Mouse (Mus musculus): ENCODE data around the gene Plekhg6.

Gene Plekhg6

DNA sequence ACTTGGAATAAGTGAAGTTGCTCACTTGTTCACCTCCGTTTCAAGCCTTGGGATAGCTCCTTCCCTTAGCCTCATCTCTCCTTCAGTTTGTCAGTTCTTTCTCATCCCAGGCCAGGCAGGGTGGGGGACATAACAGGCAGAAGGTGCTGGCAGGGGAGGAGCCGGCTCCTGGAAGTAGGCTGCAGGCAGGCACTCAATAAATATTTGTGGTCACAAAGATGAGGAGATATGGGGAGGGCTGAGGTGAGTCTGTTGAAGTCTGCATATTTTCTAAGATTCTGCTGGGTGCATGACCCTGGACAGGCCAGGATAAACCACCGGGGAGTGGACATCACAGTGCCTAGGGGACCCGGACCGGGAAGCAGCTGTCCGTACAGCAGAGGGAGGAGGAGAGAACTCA, 57.0 kb downstream of the Plekhg6 start:
- DNase-seq (ENCODE audit: low read depth) = no peak

DNA sequence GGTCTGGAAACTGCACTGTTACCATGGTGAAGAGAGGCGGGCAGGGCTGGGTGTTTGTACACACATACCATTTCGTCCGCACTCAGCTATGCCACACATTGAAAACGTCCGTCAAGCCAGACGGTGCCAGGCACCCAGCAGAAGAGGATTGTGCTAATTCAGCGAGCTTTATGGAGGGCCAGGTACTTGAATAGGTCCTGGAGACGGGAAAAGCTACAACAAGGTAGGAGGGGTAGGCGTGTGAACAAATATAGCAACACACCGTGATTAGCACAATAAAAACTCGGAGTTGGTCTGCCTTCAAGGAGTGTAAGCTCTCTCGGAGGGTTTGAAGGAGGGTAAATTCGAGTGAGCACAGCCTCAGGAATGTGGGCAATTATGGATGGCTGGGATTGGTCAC, 57.8 kb downstream of the Plekhg6 start:
- no peak for DNase-seq (ENCODE audit: low read depth)

DNA sequence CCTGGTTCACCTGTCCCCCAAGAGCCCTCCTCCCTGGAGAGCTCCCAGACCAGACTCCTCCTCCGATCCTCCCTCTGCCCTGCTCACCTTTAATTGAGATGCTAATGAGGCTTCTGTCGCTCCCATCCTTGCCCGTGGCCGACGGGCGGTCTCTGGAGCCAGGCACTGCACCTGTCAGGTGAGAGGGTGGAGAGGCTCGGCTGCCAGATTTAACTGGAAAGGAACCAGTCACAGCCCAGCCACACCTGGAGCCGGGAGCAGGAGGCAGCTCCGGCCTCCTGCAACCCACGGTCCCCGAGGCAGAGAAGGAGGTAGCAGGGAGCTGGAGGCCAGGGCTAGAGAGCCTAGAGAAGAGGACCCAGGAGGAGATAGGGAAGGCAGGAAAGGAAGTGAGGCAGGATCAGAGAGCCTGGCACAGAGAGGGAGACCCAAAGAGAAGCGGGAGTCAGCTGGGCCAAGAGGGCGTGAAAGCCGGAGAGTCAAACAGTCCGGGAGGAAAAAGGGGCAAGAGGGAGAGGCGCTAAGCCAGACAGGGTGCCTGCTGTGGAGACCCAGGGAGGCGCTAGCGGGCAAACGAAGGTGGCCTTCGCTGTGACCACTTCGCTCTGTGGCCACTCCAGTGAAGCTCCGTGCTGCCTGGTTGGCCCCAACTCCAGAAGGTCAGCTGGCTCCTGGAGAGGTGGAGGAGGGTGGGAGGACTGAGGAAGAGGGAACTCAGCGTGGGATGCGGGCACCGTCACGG, 59.3 kb downstream of the Plekhg6 start:
- no peak for DNase-seq (ENCODE audit: low read depth)

DNA sequence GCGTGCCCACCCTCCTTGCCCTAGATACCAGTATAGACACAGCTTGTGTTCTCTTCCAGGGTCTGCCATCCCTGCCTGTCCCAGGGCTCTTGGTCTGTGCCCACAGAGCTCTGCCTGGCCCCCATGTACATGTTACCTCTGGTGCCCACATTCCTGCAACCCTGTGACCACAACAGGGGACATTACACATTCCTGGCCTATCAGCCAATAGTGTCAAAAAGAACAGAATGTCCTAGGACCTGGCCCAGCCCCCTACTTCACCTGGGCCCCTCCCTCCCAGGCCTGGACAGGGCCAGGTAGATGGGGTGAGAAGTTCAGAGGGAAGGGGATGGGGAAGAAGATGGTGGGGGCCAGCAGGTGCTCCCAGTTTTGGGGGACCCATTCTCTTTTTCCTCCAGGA, 60.3 kb downstream of the Plekhg6 start, which contains the start of gene Scnn1a:
Scnn1a (plus strand) TSS at position 337 of the 400 bp plus-strand sequence.
- DNase-seq (ENCODE audit: low read depth) = no peak

DNA sequence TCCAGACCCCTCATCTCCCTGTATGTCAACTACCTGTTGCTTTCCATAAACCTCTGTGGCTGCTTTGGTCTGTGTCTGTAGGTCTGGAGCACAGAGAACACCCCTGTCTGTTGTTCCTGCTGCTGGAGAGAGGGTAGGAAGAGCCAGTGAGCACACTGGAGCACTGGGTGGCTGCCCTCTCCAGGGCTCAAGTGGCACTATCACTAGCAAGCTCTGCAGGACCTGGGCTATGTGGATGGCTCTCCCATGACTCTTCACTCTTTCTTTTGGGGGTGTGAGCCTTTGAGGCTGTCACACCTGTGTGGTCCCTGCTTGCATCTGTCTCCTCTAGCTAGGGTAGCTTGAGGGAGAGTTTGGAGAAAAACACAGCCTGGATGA, 60.7 kb downstream of the Plekhg6 start:
- DNase-seq (ENCODE audit: low read depth) = no peak

DNA sequence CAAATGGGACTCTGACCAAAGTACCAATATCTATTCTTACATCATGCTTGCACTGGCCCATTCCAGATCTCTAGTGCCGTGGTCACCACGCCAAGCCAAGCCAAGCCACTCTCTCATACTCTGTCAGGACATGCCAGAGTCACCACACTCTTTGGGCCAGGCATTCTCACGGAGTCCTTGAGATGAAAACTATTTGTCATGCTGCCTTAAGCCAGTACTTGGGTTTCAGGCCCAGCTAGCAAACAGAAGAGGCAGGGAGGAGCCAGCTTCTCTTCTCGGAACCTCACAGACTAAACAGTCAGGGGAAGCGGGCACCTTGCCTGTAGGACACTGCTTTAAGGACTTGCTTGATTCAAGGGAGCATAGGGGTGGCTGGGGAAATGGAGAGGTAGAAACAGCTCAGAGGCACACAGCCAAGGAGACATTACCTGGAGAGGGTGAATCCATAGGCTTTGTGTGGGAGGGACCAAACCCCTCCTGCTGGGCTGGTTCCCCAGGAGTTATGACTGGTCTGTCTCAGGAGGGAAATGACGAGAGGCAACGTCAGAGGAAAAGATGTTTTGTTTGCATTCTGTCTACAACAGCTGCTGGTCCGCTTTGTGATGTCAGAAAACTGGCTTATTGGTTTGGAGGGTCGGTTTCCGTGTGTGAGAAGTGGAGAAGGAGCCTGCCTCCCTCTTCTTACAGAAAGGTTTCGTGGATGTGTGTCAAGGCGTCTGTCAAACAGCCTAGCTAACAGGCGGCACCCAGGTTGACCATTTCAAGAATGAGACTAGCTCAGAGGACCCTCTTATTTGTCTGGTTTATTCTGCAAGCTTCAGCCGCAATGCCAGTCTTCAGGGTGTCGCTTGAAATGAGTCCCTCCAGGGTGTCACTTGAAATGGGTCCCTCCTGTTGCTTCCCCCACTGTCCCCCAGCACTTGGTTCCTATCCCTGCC, 61.3 kb downstream of the Plekhg6 start:
- peak; percentile 70 for DNase-seq (ENCODE audit: low read depth)

DNA sequence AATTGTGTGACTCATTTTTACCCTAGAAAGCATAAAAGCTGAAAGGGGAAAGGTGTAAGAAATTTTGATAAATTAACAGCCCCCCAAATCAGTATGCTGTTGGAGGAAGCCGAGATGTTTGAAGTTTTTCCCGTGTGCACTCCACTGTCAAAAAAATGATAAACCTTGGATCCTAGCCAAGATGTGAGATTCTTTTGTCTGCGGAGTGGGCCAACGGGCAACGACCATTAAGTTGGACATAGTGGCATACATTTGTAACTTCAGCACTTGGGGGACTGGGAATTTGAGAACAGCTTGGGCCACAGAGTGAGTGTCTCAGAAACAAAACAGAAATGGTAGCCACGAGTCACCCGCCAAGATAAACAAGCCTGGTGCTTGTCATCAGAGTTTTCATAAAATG, 63.5 kb downstream of the Plekhg6 start:
- DNase-seq (ENCODE audit: low read depth) = no peak

DNA sequence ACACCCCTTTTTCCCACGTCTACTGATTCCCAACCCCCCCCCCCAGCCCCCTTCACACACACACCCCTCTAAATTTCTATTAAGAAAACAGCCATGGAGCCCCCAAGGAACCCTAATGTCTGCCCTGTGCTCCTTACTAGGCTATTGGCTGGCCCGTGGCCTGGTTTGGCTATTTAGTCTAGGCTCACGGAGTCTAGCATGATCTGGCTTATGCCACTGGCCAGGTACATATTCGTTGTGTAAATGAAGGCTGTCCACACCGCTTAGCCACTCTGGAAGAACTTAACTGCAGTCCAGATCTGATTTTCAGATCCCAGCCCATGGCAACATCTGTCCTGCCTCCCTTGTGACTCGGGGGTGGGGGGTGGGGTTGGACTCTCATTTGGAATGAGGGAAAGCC, 65.8 kb downstream of the Plekhg6 start:
- no peak for DNase-seq (ENCODE audit: low read depth)

DNA sequence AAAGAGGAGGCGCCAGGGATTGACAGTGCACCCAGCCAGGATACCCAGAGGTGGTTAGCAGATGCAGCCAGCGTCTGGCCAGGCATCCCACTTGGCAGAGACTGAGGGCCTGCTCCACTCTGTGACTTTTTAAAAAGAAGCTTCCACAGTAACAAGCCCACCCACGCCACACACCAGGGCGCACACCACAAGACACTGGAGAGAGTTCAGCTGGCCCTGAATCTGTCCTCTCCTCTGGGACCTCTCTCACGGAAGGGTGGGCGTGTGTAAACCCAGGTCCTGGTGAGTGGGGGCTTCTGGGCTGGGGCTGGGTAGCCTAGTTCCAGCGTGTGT, 66.4 kb downstream of the Plekhg6 start:
- DNase-seq (ENCODE audit: low read depth) = no peak

DNA sequence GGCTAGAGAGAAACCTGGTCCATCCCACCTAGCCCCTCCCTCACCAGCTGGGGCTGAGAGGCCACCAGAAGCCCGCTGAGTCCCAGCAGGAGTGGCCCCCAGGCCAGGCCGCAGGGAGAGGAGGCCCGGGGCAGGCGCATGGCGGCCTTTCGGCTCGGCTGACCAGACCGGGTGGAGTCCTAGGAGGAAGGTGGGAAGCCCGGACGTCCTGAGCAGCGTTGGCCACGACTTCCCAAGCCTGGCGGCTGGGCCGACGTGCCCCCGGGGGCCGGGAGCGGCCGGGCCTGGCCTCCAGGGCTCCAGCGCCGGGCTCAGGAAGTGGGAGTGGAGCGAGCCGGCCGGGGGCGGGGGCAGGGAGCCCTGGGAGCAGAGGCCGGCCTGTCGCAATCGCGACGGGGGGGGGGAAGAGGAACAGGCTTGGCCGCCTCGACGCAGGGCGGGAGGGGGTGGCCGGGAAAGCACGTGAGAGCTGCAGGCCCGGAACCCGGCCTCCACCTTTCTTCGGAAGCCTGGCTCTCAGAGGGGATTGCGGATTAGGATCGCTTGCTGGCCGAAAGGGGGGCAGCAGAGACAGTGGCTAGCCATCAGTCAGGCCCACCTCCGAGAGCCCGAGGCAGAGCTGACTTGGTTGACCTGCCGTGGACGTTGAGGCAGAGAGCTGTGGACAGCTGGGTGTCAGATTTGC, 66.9 kb downstream of the Plekhg6 start, which contains the start of gene Ltbr:
Ltbr (minus strand) TSS at position 340 of the 685 bp plus-strand sequence.
- peak; percentile 71 for DNase-seq (ENCODE audit: low read depth)
